Mouse (Mus musculus) kidney, adult 11 months (tissue): ENCODE data around the gene Trpv2.

Experiments
- DNase-seq: peaks from one replicate; pipeline ENCODE4 v3.0.0; 2022

Trpv2 gene

DNA sequence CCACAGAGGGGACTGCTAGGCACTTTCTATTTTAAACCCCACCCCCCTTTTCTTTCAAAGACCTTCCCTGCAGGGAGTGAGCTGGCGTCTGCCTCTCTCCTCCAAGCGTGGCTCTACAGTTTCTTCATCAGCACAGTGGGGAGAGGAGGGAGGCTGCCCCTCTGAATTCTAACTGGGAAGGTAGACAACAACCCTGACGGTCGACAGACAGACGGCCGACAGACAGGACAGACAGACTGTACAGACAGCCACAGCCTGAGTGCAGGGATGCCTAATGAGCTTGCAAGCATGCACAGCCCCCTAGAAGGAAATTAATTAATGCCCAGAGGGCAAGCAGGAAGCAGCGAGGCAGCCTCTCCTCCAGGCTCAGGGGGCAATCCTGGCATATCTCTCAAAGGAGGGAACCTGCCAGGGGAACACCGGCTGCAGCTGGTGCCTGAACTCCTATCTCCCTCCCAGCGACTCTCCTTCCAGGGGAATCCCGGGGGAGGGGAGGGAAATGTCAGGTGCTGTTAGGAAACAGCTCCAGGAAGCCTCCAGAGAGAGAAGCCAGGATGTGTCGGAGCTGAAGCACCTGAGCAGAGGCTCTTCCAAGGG, 56.0 kb downstream of the Trpv2 start:
- DNase-seq = no peak

DNA sequence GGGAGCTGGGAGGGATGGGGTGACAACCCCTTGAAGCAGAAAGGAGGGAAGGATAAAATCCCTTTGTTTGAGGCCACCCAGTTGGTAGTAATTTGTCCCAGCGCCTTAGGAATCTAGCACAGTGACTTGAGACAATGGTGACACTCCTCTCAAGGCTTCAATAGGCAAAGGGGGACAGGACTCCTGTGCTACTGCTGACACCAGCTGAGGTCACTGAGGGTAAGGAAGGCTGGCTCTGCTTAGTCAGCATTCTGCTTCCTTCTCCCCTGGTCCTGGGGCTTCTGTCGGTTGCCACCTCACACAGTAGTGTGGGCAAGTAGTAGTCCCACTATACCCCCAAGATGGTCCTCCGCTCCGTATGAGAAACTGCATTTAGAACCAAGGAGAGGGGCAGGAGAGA, 56.9 kb downstream of the Trpv2 start:
- no peak for DNase-seq

- peak; percentile 14 for DNase-seq
Observed at GRCm38 (mm10) chr11:62635406-62635805, 61.1 kb downstream of the Trpv2 start.

GRCm38 (mm10) chr11:62636105-62636839, 62.0 kb downstream of the Trpv2 start:
- peak; percentile 12 for DNase-seq

DNA sequence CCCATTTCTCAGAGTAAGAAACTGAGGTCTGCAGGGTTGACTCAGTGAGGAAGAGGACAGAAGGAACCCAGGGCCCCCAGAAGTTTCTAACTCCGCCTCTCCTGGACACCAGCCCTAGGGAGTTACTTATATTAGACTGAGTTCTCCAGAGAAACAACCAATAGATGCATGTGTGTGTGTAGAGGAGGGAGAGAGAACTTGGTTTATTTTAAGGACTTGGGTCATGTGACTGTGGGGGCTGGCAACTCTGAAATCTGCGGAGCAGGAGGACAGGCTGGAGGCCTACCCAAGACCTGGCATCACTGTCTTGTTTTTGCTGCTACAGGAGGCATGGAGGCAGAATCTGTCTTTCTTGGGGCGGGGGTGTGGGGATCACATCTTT, 62.5 kb downstream of the Trpv2 start:
- DNase-seq = peak; percentile 26

GRCm38 (mm10) chr11:62637401-62637800, 63.1 kb downstream of the Trpv2 start:
- DNase-seq = no peak

- DNase-seq = no peak
Observed at GRCm38 (mm10) chr11:62637806-62638205, 63.5 kb downstream of the Trpv2 start.

GRCm38 (mm10) chr11:62638402-62638801, 64.1 kb downstream of the Trpv2 start:
- no peak for DNase-seq

GRCm38 (mm10) chr11:62640378-62640777, 66.1 kb downstream of the Trpv2 start:
- no peak for DNase-seq

DNA sequence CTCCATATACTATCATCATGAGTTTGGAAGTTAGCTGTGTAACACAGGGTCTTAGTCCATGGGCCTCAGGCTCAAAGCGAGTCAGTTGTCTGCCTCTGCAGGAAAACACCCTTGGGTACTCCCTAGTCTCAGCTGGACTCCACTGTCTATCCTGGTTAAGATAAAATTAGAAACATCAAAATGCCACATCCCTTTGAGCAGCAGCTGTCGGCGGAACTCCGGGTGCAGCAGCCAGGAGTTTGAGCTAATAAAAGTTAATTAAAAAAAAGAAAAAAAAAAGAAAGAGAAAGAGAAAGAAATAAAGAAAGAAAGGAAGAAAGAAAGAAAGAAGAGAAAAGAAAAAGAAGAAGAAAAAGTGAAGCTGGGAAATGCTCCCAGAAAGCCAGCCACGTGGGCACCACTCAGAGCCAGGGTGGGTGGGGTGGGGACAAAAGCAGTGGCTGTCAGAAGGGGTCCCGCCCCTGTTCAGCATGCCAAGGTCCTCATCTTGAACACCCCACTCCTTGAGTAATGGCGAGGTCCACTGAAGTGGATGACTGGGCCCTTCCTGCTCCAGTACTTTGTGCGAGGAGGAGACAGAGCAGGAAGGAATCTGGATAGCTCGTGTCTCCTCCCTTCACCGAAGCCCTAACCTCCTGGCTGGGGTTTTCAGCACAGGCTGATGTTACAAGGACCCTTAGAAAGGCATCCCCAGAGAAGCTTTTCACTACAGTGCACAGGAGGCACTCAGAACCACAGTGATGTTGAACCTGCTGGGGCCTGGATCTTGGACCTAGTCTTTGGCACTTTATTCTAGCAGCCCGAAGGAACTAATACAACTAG, 67.9 kb downstream of the Trpv2 start:
- no peak for DNase-seq

GRCm38 (mm10) chr11:62643011-62643631, 68.8 kb downstream of the Trpv2 start:
- peak; percentile 89 for DNase-seq

- no peak for DNase-seq
Observed at GRCm38 (mm10) chr11:62643681-62644363, 69.5 kb downstream of the Trpv2 start.

GRCm38 (mm10) chr11:62644602-62645336, 70.5 kb downstream of the Trpv2 start:
- DNase-seq = no peak

- DNase-seq = no peak
Observed at GRCm38 (mm10) chr11:62645337-62645675, 71.0 kb downstream of the Trpv2 start.

DNA sequence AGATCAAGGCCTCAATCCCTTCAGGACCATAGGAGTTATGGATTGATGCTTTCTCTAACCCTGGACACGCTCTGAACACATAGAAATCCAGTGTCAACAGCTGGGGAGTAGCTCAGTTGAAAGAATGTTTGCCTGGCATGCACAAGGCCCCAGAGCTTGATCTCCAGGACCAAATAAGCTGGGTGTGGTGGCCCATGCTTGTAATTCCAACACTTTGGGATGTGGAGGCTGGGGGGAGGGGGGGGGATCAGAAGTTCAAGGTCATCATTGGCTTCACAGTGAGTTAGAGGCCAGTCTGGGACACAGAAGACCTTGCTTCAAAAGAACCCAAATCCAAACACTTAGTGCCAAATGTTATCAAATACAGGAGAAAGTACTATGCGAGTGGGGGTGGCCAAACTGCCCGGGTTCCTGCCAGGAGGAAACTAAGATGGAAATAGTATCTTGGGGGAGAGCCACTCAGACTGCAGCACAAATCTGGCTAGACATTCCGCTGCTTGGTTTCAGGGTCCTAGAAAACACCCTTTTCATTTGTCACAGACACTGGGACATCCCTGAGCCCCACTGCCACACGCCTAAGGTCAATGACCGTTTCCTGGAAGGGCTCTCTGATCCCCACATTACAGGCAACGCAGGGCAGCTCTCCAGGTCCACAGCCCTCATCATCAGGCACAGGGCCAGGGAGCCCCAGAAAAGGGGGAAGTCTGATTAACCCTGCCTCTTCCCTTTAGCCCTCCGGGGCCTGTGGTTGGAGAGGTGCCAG, 71.6 kb downstream of the Trpv2 start:
- DNase-seq = peak; percentile 24

DNA sequence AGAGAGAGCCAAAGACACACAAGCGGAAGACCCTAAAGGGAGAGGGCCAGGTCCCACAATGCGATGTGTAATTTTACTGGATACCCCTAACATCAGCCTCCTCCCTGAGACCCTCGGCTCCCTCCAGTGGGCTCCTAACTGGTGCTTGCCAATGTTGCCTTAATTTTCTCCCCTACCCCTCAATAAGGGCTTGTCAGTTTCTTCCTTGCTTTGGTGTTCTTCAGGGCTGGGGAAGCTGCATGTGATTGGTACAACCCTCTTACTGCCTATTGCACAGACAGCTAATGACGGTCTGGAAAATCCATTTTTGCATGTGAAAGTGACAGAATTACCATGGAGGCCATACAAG, 72.2 kb downstream of the Trpv2 start:
- DNase-seq = no peak

GRCm38 (mm10) chr11:62646958-62647515, 72.8 kb downstream of the Trpv2 start:
- no peak for DNase-seq

- DNase-seq = peak; percentile 34
Observed at GRCm38 (mm10) chr11:62647661-62648590, 73.6 kb downstream of the Trpv2 start, which contains the start of gene Lrrc75a. Lrrc75a (minus strand) TSS chr11:62648523.

DNA sequence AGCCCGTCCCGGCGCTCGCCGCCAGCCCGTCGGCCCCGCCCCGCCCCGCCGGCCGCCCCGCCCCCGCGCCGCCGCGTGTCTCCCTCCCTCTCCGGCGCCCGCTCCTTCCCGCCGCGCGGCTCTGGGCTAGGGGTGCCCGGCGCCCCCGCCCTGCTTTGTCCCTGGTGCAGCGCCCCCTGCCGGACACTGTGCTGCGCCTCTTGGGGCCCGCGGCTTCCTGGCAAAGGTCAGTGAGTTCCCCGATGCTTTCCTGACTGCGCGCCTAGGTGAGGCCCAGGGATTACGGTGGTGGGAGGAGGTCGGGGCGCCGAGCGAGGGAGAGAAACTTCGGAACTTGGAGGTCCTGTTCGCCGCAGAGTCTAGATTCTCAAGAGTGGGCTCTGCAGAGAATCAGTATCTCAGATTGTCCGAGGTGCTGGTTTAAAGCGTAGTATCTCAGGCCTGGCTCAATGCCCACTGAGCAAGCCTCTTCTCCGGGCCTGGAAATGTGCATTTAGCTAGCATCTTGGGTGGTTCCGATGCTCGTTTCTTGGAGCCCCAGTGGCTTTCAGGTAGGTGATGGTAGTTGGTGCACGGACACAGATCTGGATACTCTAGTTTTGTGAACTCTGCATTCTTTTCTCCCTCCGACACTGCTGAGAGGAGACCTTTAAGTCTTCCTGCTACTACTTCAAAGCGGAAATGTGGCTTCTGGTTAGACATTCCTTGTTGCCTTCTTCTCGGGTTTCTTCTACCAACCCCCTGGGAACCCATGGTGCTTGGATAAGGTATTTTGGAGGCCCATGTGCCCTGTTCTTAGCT, 74.5 kb downstream of the Trpv2 start, which contains the start of gene Mmgt2:
Mmgt2 (plus strand) TSS at position 74 of the 801 bp plus-strand sequence.
- DNase-seq = peak; percentile 92
